Mouse (Mus musculus): ENCODE measurements at regions not wholly inside any gene's neighbourhood (a gene's known extent, or its start where the extent isn't known, plus 50 kb on each side); places are given as distances from the start of the nearest gene placed in this dataset.
"Not testable (repeated sequence)": the region's sequence is repeated elsewhere in the genome, so short reads cannot be mapped to it uniquely, and the experiment has no call there.

DNA sequence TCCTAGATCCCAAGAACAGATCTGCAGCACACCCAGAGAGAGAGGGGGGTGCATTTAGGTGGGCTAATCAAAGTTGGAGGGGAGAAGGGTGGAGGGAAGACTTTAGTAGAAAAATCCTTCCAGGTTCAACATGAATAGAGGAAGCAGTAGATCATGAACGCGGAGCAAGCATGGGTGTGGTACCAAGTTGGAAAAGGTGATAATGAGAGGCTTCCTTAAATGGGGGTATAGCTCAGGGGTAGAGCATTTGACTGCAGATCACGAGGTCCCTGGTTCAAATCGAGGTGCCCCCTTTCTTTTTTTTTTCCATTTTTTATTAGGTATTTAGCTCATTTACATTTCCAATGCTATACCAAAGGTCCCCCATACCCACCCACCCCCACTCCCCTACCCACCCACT, 54.0 kb upstream of the Krba1 start:
- not testable (repeated sequence) for DNase-seq

DNA sequence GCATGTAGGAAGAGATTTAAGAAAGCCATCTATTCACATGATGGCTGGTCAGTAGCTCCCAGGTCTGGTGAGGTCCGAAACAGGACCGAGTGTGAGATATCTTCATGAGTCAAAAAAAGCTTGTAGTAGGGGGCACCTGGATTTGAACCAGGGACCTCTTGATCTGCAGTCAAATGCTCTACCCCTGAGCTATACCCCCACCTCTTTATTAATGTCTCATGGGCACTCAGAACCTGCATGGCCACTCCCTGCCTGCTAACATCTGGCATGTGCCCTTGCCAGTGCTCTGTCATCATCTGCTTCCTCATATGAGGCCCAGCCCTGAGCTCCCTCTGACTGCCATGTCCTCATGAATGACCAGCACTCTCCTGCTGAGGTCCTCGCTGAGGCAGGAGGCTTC, 58.4 kb upstream of the Krba1 start:
- not testable (repeated sequence) for DNase-seq

- DNase-seq = peak in 1 of 2 experiments; percentile 13
Measured at GRCm38 (mm10) chr6:48288011-48288410, 107.4 kb upstream of the Krba1 start.

DNA sequence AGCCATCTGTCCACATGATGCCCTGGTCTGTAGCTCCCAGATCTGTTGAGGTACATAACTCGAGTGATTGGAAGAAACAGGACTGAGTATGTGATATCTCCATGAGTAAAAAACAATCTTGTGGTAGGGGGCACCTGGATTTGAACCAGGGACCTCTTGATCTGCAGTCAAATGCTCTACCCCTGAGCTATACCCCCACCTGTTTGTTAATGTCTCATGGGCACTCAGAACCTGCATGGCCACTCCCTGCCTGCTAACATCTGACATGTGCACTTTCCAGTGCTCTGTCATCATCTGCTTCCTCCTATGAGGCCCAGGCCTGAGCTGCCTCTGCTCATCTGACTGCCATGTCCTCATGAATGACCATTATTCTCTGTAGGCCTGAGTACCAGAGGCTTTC, 115.7 kb upstream of the Krba1 start:
- not testable (repeated sequence) for DNase-seq

DNA sequence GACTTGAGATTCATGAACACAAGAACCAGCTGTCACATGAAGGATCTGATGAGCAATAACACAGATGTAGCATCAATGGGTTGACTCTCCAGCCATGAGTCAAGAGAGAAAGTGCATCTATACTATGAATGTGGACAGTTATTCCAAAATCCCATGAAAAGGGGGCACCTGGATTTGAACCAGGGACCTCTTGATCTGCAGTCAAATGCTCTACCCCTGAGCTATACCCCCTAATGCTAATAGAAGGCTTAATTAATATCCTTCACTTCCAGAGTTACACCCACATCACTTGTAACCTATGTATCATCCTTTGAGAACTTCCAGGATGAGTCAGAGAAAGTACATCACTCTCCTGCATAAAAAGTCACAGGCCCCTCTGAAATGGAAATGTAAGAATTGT, 133.8 kb upstream of the Krba1 start:
- not testable (repeated sequence) for DNase-seq

GRCm38 (mm10) chr6:48252989-48253388, 142.4 kb upstream of the Krba1 start:
- not testable (repeated sequence) for DNase-seq

GRCm38 (mm10) chr6:48251954-48252353, 143.4 kb upstream of the Krba1 start:
- DNase-seq = no peak

GRCm38 (mm10) chr6:48244191-48244590, 151.2 kb upstream of the Krba1 start:
- not testable (repeated sequence) for DNase-seq

DNA sequence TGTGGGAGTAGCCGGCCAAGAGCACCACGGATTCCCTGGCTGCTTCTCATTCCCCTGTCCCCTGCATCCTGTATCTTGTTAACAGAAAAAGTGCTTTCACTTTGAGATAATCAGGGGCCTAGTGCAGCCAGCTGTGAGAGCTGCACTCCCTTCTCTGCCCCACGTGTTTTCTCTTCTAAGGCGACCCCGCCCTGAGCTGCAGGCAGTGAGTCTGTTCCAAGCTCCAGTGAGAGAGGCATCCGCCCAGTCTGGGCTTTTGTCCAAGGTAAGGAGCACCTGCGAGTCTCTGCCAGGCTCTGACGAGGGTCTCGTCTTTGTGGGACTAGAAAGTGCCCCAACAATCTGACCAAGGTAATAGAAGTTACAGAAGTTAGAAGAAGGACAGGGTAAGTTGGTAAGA, 141.0 kb upstream of the Zfp746 start:
- DNase-seq = peak; percentile 35 to 58

- DNase-seq = no peak
Measured at GRCm38 (mm10) chr6:48224206-48224605, 137.8 kb upstream of the Zfp746 start.

GRCm38 (mm10) chr6:48222971-48223370, 136.6 kb upstream of the Zfp746 start:
- DNase-seq = no peak

- DNase-seq = not testable (repeated sequence)
Measured at GRCm38 (mm10) chr6:48221806-48222205, 135.4 kb upstream of the Zfp746 start.

DNA sequence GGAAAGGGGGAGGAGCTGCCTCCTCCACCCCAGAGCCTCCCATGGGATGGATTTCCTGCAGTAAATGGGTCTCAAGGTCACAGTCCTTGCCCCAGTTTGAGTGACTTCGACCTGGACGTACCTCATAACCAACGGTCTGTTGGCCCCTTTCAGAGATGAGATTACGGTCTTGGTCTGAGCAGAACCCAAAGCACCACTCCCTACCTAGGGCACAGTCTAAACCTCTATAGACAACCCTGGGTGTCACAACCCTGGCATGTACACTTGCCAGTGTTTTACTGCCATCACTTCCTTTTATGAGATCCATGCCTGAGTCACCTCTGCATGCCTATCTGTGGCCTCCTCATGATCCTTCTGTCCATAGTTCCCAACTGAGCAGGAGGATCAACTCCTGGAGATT, 128.8 kb upstream of the Zfp746 start:
- DNase-seq = no peak

DNA sequence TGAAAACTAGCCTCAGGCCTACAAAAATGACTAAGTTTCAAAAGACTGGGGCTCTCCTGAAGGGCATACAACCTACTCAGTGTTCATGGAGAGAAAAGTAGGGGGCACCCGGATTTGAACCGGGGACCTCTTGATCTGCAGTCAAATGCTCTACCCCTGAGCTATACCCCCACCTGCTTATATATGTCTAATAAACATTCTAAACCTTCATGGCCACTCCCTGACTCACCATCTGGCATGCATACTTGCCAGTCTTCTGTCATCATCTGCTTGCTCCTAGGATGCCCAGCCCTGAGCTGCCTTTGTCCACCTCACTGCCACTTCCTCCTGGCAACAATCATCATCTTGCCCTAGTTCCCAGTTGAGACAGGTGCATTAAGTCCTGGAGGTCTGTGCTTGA, 123.3 kb upstream of the Zfp746 start:
- DNase-seq = no peak

GRCm38 (mm10) chr6:48209103-48209502, 122.7 kb upstream of the Zfp746 start:
- no peak for DNase-seq

- DNase-seq = no peak
Measured at GRCm38 (mm10) chr6:48205722-48206121, 119.3 kb upstream of the Zfp746 start.

- peak; percentile 58 to 60 for DNase-seq
Measured at GRCm38 (mm10) chr6:48199951-48200350, 113.6 kb upstream of the Zfp746 start.

GRCm38 (mm10) chr6:48198806-48199205, 112.4 kb upstream of the Zfp746 start:
- no peak for DNase-seq

DNA sequence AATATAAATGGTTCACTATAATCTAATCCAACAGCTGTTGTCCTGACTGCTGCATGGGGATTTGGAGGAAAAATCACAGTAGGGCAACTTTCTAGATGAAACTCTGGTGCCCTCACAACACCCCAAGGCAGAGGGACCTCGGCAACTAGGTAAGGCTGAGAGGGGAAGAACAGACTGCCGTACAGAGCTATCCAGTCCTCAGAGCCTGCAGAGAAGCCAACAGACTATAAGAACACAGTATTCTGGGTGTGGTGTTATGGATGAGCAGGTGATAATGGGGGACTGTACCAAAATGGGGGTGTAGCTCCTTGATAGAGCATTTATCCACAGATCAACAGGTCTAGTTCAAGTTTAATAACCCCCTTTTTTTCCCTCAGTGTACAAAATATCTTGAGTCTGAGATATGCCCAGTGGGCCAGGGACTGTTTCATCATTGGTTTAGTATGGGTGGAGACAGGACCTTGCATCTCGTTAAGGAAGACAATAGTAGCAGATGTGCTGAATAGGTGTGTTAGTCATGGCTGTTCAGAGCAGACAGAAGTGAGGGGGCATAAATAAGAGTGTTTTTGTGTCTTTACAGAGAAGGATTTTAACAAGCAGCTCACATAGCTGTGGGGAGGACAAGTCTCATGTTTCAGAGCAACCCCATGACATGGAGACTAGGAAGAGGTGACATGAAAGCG, 111.4 kb upstream of the Zfp746 start:
- no peak for DNase-seq

GRCm38 (mm10) chr6:48188363-48188762, 102.0 kb upstream of the Zfp746 start:
- DNase-seq = not testable (repeated sequence)

DNA sequence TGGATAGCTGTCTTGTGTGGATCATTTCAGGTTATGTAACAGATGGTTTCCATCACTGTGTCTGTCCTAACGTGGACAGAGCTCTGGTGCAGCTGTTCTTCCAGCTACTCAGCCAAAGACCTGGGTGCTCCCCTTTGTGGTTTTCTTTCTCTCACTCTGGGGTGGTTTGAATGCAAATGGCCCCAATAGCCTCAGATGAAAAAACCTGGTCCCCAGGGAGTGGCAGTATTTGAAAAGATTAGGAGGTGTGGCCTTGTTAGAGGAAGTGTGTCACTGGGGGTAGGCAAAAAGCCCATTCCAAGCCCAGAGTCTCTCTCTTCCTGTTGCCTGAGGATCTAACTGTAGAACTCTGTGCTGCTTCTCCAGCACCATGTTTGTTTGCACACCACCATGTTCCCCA, 98.9 kb upstream of the Zfp746 start:
- DNase-seq = no peak

DNA sequence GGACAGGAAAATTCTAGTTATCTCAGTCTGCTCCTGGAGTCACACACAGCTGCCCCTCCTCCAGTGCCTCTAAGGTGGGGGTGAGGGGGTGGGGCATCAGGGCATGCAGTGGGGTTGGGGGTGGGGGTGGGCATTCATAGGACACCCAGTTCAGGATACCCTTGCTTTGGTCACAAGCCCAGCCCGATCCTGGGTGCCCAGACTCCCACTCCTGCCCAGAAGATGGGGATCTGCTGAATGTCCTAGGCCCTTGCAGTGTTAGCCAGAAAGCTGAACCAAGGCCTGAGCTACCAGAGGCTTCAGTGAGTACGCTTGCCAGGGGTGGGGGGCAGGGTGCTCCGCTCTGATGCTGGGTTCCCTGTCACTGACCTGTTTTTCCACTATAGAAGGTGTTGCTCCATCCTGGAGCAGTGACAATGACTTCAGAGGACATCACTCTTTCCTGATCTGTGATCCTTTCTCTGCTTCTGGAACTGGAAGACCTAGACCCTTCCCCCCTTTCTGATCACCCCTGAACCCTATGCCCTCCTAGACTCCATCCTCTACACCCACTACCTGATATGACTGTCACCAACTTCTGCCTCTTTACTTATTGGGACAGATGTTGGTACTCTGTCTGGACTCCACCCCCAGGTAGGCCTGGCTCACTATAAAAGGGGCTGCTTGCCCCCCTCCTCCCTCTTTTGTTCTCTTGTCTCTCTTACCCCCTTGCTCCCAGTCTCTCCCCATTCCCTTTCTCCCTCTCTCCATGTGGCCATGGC, 92.1 kb upstream of the Zfp746 start:
- DNase-seq = peak in 1 of 2 experiments; percentile 4

DNA sequence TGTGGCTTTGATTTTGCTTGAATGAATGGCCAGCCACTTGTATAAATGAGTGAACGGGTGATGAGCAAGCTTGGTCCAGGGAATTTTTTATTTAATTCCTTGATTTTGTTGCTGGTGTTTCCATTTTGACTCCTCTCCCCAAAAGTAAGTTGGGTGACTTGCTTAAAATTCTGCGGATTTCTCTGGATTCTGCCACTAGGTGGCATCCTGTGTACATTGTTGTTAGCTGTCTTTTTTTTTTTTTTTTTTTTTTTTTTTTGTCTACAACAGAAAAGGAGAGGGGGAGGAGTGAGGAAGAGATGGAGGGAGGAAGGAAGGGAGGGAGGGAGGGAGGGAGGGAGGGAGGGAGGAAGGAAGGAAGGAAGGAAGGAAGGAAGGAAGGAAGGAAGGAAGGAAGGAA, 91.5 kb upstream of the Zfp746 start:
- DNase-seq = peak; percentile 65 to 72

DNA sequence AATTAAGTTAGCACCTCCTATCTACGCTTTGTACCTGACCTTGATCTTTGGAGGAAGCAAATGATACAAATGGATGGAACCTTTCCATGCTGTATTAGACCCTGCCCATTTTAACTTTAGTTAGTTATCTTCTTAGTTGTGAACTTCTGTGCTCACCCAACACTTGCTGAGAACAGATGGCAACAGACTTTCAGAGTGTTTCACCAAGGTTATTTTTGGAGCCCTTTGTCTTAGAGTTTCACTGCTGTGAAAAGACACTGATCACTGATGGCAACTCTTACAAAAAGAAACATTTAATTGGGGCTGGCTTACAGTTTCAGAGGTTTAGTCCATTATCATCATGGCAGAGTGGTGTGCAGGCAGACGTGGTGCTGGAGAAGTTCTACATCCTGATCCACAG, 88.8 kb upstream of the Zfp746 start:
- no peak for DNase-seq
